Mouse (Mus musculus): ENCODE results near the gene Adra2a. TPM values are rescaled to one million over a fixed set of nuclear protein-coding genes. Genes with fewer than 3 reads are reported as not detected.

The Adra2a gene
- polyA plus RNA-seq, 1 experiment from 2014 or later, result 3.7 TPM

- peaks cover 33% of the 10 kb centered on the region for H3K27me3 ChIP-seq (replicated peaks)
- peak overlapping the region; percentile 54 for H3K9ac ChIP-seq
- WGBS, result 1% methylated on average over 45 of the region's 46 CpGs
- peak overlapping the region; percentile 93 for H3K4me2 ChIP-seq
- H3K9me3 ChIP-seq, result no peaks in the 10 kb centered on the region
- ATAC-seq (replicated peaks), result no peak
- H3K4me1 ChIP-seq, result peaks cover 38% of the 10 kb centered on the region
- H3K4me3 ChIP-seq, result peak overlapping the region; percentile 59
- no peak overlapping the region for H3K27ac ChIP-seq
- H3K36me3 ChIP-seq (replicated peaks), result no peaks in the 10 kb centered on the region
Measured at GRCm38 (mm10) chr19:54046684-54047070, 2.7 kb downstream of the Adra2a start.

- 2% methylated on average over 27 of the region's 27 CpGs for WGBS
- peak overlapping the region; percentile 93 for H3K4me2 ChIP-seq
- peaks cover 38% of the 10 kb centered on the region for H3K4me1 ChIP-seq
- no peak for ATAC-seq (replicated peaks)
- H3K36me3 ChIP-seq (replicated peaks), result no peaks in the 10 kb centered on the region
- H3K9ac ChIP-seq, result peak overlapping the region; percentile 54; the same call in 1 of the 2 replicates
- peaks cover 33% of the 10 kb centered on the region for H3K27me3 ChIP-seq (replicated peaks)
- H3K9me3 ChIP-seq, result no peaks in the 10 kb centered on the region
- no peak overlapping the region for H3K27ac ChIP-seq
- peak overlapping the region; percentile 59 for H3K4me3 ChIP-seq
Measured at GRCm38 (mm10) chr19:54047386-54048050, 3.6 kb downstream of the Adra2a start.

DNA sequence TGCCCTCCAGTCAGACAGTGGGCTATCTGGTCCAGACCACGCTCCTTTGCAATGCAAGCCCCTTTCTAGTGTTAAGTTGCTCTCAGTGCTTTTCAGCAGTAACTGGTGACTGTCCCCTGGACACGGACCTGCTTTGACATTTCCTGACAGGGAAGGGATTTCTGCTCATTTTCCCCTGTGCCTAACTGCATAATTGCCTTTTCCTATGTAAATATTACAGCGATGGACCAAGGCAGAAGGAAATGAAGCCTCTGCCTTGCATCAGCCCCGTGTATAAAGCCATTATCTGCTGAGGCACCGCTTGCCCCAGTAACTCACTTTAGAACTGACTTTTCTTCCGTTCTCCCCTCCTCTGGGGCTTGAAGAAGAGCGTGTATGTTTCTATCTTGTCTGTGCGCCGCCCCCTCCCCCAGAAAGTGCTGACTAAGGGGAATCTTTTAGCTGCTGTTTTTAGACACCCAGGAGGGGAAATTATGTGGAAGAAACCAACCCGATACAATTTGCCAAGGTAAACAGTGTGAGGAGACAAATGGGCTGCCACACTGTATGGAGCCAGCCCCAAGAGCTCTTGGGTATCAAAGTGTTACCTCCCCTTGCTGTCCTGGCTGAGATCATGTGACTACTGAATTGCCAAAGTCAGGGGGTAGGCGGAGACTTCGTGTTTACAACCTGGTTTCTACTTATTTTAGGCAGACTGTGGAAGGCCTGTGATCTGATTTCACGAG is 4.4 kb downstream of the Adra2a start:
- Histone ChIP-seq H3K27ac (no peak overlapping the region), H3K27me3 (replicated peaks) (peaks cover 33% of the 10 kb centered on the region), H3K9ac (peak overlapping the region; percentile 54; the same call in 1 of the 2 replicates), H3K4me3 (peak overlapping the region; percentile 59), H3K4me2 (peak overlapping the region; percentile 93), H3K4me1 (peaks cover 38% of the 10 kb centered on the region), H3K9me3 (no peaks in the 10 kb centered on the region), H3K36me3 (replicated peaks) (no peaks in the 10 kb centered on the region)
- ATAC-seq (replicated peaks), result no peak
- 12% methylated on average over 13 of the region's 13 CpGs for WGBS

DNA sequence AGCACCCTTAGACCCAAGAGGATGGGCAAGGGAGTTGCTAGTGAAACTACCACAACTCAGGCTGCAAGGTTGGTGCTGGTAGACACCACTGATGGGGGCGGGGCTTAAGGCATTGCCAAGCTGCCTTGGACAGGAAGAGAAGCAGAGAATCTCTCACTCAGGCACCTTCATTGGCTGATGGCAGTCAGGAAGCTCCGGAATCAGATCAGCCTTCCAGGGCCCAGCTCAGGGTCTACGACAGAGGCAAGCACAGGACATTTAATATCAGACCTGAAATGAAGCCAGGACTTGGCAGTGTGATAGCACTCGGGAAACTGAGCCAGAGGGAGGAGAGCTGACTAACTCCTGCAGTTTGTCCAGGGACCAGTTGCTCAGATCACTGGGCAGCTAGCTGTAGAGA is 7.7 kb downstream of the Adra2a start:
- Histone ChIP-seq H3K4me1 (peaks cover 20% of the 10 kb centered on the region), H3K9ac (no peak overlapping the region), H3K27ac (no peak overlapping the region), H3K27me3 (replicated peaks) (peaks cover 28% of the 10 kb centered on the region), H3K36me3 (replicated peaks) (no peaks in the 10 kb centered on the region), H3K4me2 (no peak overlapping the region), H3K4me3 (no peak overlapping the region), H3K9me3 (no peaks in the 10 kb centered on the region)
- no peak for ATAC-seq (replicated peaks)
- WGBS, result 73% methylated on average over 4 of the region's 4 CpGs

- Histone ChIP-seq H3K4me3 (no peak overlapping the region), H3K36me3 (replicated peaks) (no peaks in the 10 kb centered on the region), H3K9ac (no peak overlapping the region), H3K27me3 (replicated peaks) (no peaks in the 10 kb centered on the region), H3K4me1 (no peaks in the 10 kb centered on the region), H3K27ac (no peak overlapping the region), H3K4me2 (no peak overlapping the region), H3K9me3 (no peaks in the 10 kb centered on the region)
- no peak for ATAC-seq (replicated peaks)
- 44% methylated on average over 5 of the region's 5 CpGs for WGBS
Measured at GRCm38 (mm10) chr19:54055845-54056244, 11.9 kb downstream of the Adra2a start.

- 89% methylated on average over 7 of the region's 7 CpGs for WGBS
- no peak overlapping the region for H3K4me3 ChIP-seq
- H3K9me3 ChIP-seq, result no peaks in the 10 kb centered on the region
- ATAC-seq (replicated peaks), result no peak
- H3K36me3 ChIP-seq (replicated peaks), result no peaks in the 10 kb centered on the region
- H3K9ac ChIP-seq, result no peak overlapping the region
- H3K27ac ChIP-seq, result no peak overlapping the region
- H3K27me3 ChIP-seq (replicated peaks), result no peaks in the 10 kb centered on the region
- no peaks in the 10 kb centered on the region for H3K4me1 ChIP-seq
- H3K4me2 ChIP-seq, result no peak overlapping the region
Measured at GRCm38 (mm10) chr19:54068447-54068846, 24.5 kb downstream of the Adra2a start.

DNA sequence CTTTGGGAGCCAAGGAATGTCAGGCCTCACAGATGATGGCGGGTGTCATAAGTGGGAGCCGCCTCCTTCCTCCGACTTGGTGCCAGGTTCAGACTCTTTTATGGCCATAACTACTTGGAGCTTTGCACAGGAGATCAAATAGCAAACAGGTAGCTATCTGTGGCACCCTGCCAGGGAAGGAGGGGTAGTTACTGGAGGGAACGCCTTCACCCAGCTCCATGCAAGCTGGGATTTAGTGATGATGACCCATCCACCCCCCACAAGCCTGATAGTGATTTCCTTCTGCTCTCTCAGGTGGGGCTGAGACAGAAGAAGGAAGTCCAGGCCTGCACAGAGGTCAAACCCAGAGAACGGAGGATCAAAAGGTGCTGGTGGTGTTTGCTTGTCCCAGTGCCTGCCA is 26.6 kb downstream of the Adra2a start:
- no peaks in the 10 kb centered on the region for H3K4me1 ChIP-seq
- H3K27me3 ChIP-seq (replicated peaks), result no peaks in the 10 kb centered on the region
- WGBS, result 92% methylated on average over 5 of the region's 5 CpGs
- H3K27ac ChIP-seq, result no peak overlapping the region
- no peaks in the 10 kb centered on the region for H3K9me3 ChIP-seq
- no peak overlapping the region for H3K4me2 ChIP-seq
- no peaks in the 10 kb centered on the region for H3K36me3 ChIP-seq (replicated peaks)
- H3K4me3 ChIP-seq, result no peak overlapping the region
- ATAC-seq (replicated peaks), result no peak
- no peak overlapping the region for H3K9ac ChIP-seq

DNA sequence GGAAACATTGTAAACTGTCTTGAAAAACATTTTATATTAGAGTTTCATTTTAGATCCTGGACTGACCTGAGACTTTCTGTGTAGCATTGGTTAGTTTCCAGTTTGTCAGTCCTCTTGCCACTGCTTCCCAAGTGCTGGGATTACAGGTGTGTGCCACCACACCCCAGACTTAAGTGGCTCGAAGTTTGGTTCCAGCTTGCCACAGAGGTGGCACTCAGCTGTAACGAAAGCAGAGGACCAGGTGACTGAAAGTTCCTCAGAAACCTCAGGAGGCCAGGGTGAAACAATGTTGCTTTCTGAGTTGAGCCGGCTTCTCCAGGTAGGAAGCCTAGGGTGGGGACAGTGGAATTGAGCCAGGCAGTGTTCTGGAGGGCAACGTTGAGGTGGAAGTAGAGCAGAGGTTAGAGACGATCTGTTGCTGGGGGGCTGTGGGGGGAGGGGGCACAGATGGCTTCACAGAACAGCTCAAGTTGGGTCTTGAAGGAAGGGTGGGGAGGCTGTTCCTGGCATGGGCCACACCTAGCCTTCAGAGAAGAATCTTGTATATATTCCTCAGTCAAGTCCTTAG is 28.4 kb downstream of the Adra2a start:
- 87% methylated on average over 5 of the region's 5 CpGs for WGBS
- H3K4me1 ChIP-seq, result 0 out of 2 replicates have a peak, but pooled peaks cover 5% of the 10 kb centered on the region
- H3K27me3 ChIP-seq (replicated peaks), result no peaks in the 10 kb centered on the region
- no peak overlapping the region for H3K27ac ChIP-seq
- no peaks in the 10 kb centered on the region for H3K36me3 ChIP-seq (replicated peaks)
- no peak overlapping the region for H3K9ac ChIP-seq
- H3K4me2 ChIP-seq, result no peak overlapping the region
- H3K4me3 ChIP-seq, result no peak overlapping the region
- no peak for ATAC-seq (replicated peaks)
- no peaks in the 10 kb centered on the region for H3K9me3 ChIP-seq

DNA sequence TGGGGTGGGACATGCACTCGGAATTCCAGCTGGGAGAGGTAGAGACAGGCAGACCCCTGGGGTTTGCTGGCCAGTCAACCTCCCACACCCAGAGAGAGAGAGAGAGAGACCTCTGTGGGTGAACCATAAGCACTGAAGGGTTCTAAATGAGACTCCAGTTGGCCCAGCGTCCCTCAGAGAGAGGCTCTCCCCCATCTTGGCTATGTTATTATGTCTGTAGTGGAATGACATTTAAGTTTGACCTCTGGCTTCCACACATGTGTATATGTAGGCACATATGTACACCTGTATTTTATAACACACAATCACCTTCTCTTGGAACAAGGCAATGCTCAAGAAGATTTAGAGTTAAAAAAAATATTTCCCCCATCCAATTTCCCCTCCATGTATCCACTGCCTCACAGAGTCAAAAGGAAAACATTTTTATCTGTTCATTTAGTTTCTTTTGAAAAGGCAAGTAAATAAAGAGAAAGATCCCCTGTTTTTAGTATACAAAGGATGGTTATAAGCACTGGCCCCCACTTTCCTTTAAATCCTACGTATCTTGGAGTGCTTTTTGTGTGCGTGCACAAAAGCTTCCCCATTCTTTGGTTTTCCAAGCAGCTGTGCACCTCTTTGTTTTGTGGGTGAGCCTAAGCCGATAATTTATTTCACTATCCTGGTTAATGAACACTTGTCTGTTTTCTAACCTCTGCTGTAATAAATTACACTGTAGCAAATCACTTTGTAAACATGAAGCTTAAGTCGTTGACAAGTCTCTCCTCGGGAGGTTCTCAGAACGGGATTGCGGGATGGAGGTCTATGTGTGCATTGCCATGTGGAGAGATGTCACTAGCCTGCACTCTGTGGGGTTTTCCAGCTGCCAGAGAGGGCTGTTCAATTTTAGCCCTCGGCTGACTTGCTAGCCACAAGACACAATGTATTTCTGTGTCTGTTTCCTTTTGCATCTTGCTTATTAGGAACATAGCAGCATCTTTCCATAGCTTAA is 32.7 kb downstream of the Adra2a start:
- 23% methylated on average over 10 of the region's 10 CpGs for WGBS
- H3K9me3 ChIP-seq, result no peaks in the 10 kb centered on the region
- H3K36me3 ChIP-seq (replicated peaks), result no peaks in the 10 kb centered on the region
- no peak overlapping the region for H3K9ac ChIP-seq
- no peak overlapping the region for H3K4me3 ChIP-seq
- H3K27ac ChIP-seq, result no peak overlapping the region
- no peaks in the 10 kb centered on the region for H3K27me3 ChIP-seq (replicated peaks)
- H3K4me2 ChIP-seq, result no peak overlapping the region
- no peak for ATAC-seq (replicated peaks)
- 0 out of 2 replicates have a peak, but pooled peaks cover 5% of the 10 kb centered on the region for H3K4me1 ChIP-seq

DNA sequence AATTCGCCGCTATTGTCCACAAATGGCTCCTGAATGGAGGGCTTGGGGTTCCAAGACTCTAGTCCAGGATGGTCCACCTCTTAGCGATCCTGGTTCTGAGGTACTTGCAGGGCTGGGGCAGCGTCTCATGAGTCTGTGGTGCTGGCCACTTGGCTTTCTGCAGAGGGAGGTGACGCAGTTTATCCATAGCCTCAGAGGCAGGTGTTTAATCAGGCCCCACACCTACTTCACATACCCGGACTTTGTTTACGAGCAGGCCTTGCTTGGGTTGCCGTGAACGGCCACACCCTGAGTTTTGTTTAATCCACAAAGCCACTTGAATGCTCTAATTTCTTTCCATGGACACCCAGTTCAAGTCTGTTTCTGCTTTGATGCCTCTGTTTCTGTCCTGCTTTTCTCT is 37.4 kb downstream of the Adra2a start:
- no peak for ATAC-seq (replicated peaks)
- Histone ChIP-seq H3K4me3 (no peak overlapping the region), H3K27ac (no peak overlapping the region), H3K27me3 (replicated peaks) (no peaks in the 10 kb centered on the region), H3K9ac (no peak overlapping the region), H3K9me3 (no peaks in the 10 kb centered on the region), H3K4me2 (no peak overlapping the region), H3K4me1 (0 out of 2 replicates have a peak, but pooled peaks cover 5% of the 10 kb centered on the region), H3K36me3 (replicated peaks) (no peaks in the 10 kb centered on the region)
- 90% methylated on average over 9 of the region's 9 CpGs for WGBS

- no peak for ATAC-seq (replicated peaks)
- H3K27ac ChIP-seq, result no peak overlapping the region
- H3K4me3 ChIP-seq, result no peak overlapping the region
- 86% methylated on average over 9 of the region's 9 CpGs for WGBS
- H3K36me3 ChIP-seq (replicated peaks), result no peaks in the 10 kb centered on the region
- H3K9me3 ChIP-seq, result no peaks in the 10 kb centered on the region
- no peak overlapping the region for H3K9ac ChIP-seq
- no peak overlapping the region for H3K4me2 ChIP-seq
- H3K4me1 ChIP-seq, result 0 out of 2 replicates have a peak, but pooled peaks cover 3% of the 10 kb centered on the region
- no peaks in the 10 kb centered on the region for H3K27me3 ChIP-seq (replicated peaks)
Measured at GRCm38 (mm10) chr19:54081716-54082165, 37.8 kb downstream of the Adra2a start.

DNA sequence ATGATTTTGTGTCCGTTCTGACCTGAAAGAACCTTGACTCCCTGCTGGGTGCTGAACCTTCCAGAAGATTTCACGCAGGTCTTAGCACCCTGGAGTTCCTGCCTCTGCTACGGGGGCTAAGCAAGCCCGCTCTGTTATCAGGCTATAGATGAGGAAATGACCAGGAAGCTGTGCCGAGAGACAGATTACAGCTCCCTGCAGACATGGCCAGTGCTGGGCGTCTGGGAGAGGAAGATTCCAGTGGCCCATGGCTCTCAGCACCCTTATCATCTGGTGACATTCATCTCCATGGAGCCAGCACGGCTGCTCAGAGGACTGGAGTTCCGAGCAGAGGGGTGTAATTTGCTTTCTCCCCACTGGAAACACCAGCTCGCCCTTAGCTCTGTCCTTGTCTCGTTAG is 43.4 kb downstream of the Adra2a start:
- Histone ChIP-seq H3K4me1 (no peaks in the 10 kb centered on the region), H3K9me3 (no peaks in the 10 kb centered on the region), H3K27me3 (replicated peaks) (no peaks in the 10 kb centered on the region), H3K36me3 (replicated peaks) (no peaks in the 10 kb centered on the region), H3K4me3 (no peak overlapping the region), H3K27ac (no peak overlapping the region), H3K4me2 (no peak overlapping the region), H3K9ac (no peak overlapping the region)
- no peak for ATAC-seq (replicated peaks)
- 79% methylated on average over 10 of the region's 10 CpGs for WGBS

Measured in midbrain, embryonic 15.5 days (tissue).